Mouse (Mus musculus) testis, adult 2 months (tissue): ENCODE measurements around the gene Lefty2.

Source experiments
- CTCF ChIP-seq: fragments of 200-500 bp; IDR thresholded peaks from 2 replicates; pipeline ENCODE4 v1.5.1; 2012; ENCODE audit warnings: low read depth, mild to moderate bottlenecking, inconsistent platforms, low read length, moderate library complexity; ENCODE audit not compliant: control insufficient read depth, insufficient read depth, insufficient replicate concordance
- POLR2A ChIP-seq: fragments of 200-500 bp; IDR thresholded peaks from 2 replicates; pipeline ENCODE4 v1.6.1; 2012; ENCODE audit warnings: low read depth, mild to moderate bottlenecking, inconsistent platforms, low read length, moderate library complexity; ENCODE audit not compliant: control insufficient read depth

GRCm38 (mm10) chr1:180883731-180884130, 9.2 kb upstream of the Lefty2 start:
- TF ChIP-seq POLR2A: no peak
- TF ChIP-seq CTCF: no peak
